Mouse (Mus musculus) liver, adult 2 months (tissue): ENCODE measurements around the gene Prickle2. TPM values are rescaled to one million over a fixed set of nuclear protein-coding genes. Genes with fewer than 3 reads are reported as not detected.

Experiments
- DNase-seq: peaks from one replicate; pipeline ENCODE4 v3.0.0-alpha.2; 2011; ENCODE audit warnings: low read depth, low spot score; ENCODE audit errors: extremely low read depth
- H3K27ac ChIP-seq: fragments of 200-500 bp; replicated peaks from 2 replicates; pipeline ENCODE4 v1.5.1; 2012; ENCODE audit warnings: low read depth, mild to moderate bottlenecking, control low read depth, inconsistent platforms, low read length; ENCODE audit not compliant: insufficient read depth
- H3K27me3 ChIP-seq: fragments of 200-500 bp; 2 replicates; pipeline ENCODE4 v1.6.1; 2012; ENCODE audit warnings: mild to moderate bottlenecking, moderate library complexity, low read length, inconsistent platforms; ENCODE audit not compliant: control insufficient read depth, insufficient read depth
- H3K36me3 ChIP-seq: fragments of 200-500 bp; 2 replicates; pipeline ENCODE4 v1.6.1; 2012; ENCODE audit warnings: low read length, inconsistent platforms; ENCODE audit not compliant: control insufficient read depth, insufficient read depth
- H3K4me1 ChIP-seq: fragments of 200-500 bp; 2 replicates; pipeline ENCODE4 v1.6.1; 2011; ENCODE audit warnings: low read length; ENCODE audit not compliant: control insufficient read depth, insufficient read depth
- H3K4me3 ChIP-seq: fragments of 200-500 bp; 2 replicates; pipeline ENCODE4 v1.5.1; 2011; ENCODE audit warnings: low read depth, mild to moderate bottlenecking, control low read depth, low read length, moderate library complexity; ENCODE audit not compliant: insufficient read depth
- H3K79me2 ChIP-seq: fragments of 200-500 bp; 2 replicates; pipeline ENCODE4 v1.6.1; 2012; ENCODE audit warnings: inconsistent platforms, mild to moderate bottlenecking, low read length, moderate library complexity; ENCODE audit not compliant: control insufficient read depth, insufficient read depth
- H3K9ac ChIP-seq: fragments of 200-500 bp; 2 replicates; pipeline ENCODE4 v1.6.1; 2012; ENCODE audit warnings: low read depth, mild to moderate bottlenecking, control low read depth, inconsistent platforms, low read length
- CTCF ChIP-seq: fragments of 200-500 bp; IDR thresholded peaks from 2 replicates; pipeline ENCODE4 v1.5.1; 2011; ENCODE audit warnings: low read depth, low read length, control low read depth
- POLR2A ChIP-seq: fragments of 200-500 bp; IDR thresholded peaks from 2 replicates; pipeline ENCODE4 v1.6.1; 2011; ENCODE audit warnings: low read length, control low read depth; ENCODE audit not compliant: insufficient read depth; ENCODE audit errors: extremely low read depth
- WGBS: fragments of 180-500 bp; shearing (Covaris S2); methylation state at CpG from one replicate; pipeline ENCODE4 v1.1.7; 2018; 5-methylcytosine and 5-hydroxymethylcytosine counted together
- polyA plus RNA-seq: library from polyadenylated mRNA; depleted of rRNA; stranded (reverse); fragments of >200 nt; gene quantifications from 2 replicates; pipeline ENCODE4 v1.2.3, GENCODE M21; 2012
- total RNA-seq: library from RNA; depleted of rRNA; stranded (reverse); fragments of >200 nt; gene quantifications from 2 replicates; pipeline ENCODE4 v1.2.3, GENCODE M21; 2014

Prickle2 gene
- total and polyA plus RNA-seq, 2 experiments: 0.42 to 1.1 TPM

DNA sequence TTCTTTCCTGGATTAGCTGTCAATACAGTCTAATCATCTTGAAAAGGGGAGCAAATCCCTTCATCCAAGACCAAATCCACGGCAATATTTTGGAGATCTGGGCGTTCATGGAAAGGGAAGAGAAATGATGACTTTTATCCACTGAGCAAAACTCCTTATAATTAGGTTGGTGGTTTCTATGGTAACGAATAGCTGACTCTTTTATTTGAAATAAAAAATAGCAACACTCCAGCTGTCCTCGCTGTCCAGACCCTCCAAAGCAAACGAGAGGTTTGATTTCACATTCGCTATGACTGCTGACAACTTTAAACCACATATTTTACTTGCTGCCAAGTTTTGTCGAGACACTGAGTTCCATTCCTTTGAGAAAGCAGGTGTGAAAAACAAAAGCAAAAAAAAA, 64.0 kb downstream of the Prickle2 start:
- Histone ChIP-seq H3K4me1 (no peaks in the 10 kb centered on the region), H3K9ac (no peak overlapping the region), H3K27me3 (no peaks in the 10 kb centered on the region), H3K27ac (no peak overlapping the region), H3K79me2 (no peaks in the 10 kb centered on the region), H3K4me3 (no peak overlapping the region), H3K36me3 (no peaks in the 10 kb centered on the region)
- DNase-seq: no peak
- no peak for TF ChIP-seq POLR2A
- no peak for TF ChIP-seq CTCF
- 80% methylated on average over 7 of the region's 7 CpGs for WGBS

DNA sequence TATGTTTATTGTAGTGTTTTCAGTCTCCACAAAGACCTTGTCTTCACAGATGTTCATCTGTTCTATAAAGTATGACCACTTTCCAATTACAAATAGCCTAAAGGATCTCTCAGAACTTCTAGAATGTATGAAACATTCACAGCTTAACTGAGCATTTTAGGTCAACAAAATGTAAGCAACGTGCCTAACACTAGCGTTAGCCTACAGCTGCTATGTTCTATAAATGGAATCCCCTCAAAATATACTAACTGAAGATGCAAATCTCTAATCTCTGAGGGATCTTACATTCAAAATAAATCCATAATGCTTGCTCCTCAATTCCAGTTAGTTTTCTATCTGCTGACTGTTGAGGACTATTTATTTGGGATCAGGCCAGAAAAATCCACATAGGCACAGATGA, 65.1 kb downstream of the Prickle2 start:
- no peaks in the 10 kb centered on the region for H3K36me3 ChIP-seq
- H3K79me2 ChIP-seq: no peaks in the 10 kb centered on the region
- no peak for DNase-seq
- H3K4me3 ChIP-seq: no peak overlapping the region
- no peaks in the 10 kb centered on the region for H3K27me3 ChIP-seq
- WGBS: 86% methylated on average over 2 of the region's 2 CpGs
- no peak overlapping the region for H3K27ac ChIP-seq
- TF ChIP-seq POLR2A (no peak), CTCF (no peak)
- H3K4me1 ChIP-seq: no peaks in the 10 kb centered on the region
- no peak overlapping the region for H3K9ac ChIP-seq

DNA sequence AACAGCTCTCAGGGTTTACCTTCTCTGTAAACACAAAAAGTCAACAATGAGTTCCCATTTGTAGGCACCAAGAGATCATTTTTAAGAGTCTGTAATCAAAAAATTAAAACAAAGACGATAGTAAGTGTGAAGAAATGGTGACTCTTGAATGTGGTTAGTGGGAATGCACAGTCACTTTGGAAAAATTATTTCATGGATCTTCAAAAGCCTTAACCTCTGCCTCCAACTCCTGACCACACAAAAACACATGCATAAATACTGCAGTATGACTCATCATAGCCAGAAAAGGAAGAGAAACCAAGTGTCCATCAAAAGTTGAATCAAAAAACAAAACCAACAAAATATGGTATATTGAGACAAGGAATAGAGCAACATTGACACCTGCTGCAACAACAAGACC, 69.5 kb downstream of the Prickle2 start:
- no peak for DNase-seq
- Histone ChIP-seq H3K27ac (no peak overlapping the region), H3K36me3 (no peaks in the 10 kb centered on the region), H3K9ac (no peak overlapping the region), H3K27me3 (no peaks in the 10 kb centered on the region), H3K79me2 (no peaks in the 10 kb centered on the region), H3K4me1 (no peaks in the 10 kb centered on the region), H3K4me3 (no peak overlapping the region)
- 48% methylated on average over 1 of the region's 1 CpGs for WGBS
- TF ChIP-seq CTCF: no peak
- TF ChIP-seq POLR2A: no peak

DNA sequence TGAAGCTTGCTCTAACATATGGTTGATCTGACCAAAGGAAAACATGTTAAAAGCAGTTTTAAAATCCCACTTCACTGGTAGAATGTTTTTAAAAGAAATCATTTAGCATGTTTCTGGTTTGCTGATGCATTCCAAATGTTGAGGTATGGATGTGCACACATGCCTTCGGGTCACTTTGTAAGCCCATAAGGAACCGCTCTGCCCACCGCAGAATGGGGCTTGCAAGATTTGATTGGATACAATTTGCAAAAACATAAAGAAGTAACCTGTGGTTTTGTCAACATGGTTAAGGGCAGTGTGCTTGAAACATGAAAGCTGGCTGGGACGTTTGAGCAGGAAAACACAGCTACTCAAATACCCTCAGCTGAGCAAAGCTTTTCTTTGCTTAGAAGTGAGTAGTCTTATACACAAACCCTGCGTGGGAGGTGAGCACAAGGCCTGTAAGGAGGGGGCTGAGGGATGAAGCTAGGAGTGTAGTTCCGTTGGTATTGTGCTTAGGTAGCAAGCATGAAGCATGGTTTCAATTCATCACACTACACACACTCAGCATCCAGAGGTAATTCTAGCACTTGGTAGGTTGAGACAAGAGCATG, 71.0 kb downstream of the Prickle2 start:
- H3K9ac ChIP-seq: no peak overlapping the region
- H3K27ac ChIP-seq: no peak overlapping the region
- no peaks in the 10 kb centered on the region for H3K4me1 ChIP-seq
- no peak for TF ChIP-seq CTCF
- no peak for TF ChIP-seq POLR2A
- WGBS: 71% methylated on average over 6 of the region's 6 CpGs
- no peaks in the 10 kb centered on the region for H3K27me3 ChIP-seq
- H3K4me3 ChIP-seq: no peak overlapping the region
- DNase-seq: no peak
- H3K79me2 ChIP-seq: no peaks in the 10 kb centered on the region
- no peaks in the 10 kb centered on the region for H3K36me3 ChIP-seq

DNA sequence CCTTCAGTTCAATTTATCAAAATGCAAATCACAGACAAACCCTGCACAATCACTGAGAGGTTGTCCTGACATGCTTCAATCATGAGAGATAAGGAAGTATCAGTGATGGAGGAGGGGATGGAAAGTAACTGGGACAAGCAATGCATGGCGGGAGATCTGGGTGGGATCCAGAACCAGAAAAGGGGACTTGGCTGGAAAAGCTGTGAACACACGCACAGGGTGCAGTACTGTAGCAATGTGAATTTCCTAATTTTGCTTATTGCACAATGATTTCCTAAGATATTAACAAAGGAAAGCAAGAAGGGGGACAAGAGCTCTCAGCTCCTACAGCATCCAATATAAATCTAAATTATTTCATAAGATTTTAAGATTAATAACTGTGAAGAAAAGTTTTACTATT, 75.0 kb downstream of the Prickle2 start:
- no peak overlapping the region for H3K4me3 ChIP-seq
- TF ChIP-seq POLR2A: no peak
- no peak for TF ChIP-seq CTCF
- H3K27ac ChIP-seq: no peak overlapping the region
- WGBS: 91% methylated on average over 2 of the region's 2 CpGs
- H3K4me1 ChIP-seq: no peaks in the 10 kb centered on the region
- no peaks in the 10 kb centered on the region for H3K27me3 ChIP-seq
- DNase-seq: no peak
- no peaks in the 10 kb centered on the region for H3K36me3 ChIP-seq
- H3K79me2 ChIP-seq: no peaks in the 10 kb centered on the region
- H3K9ac ChIP-seq: no peak overlapping the region

DNA sequence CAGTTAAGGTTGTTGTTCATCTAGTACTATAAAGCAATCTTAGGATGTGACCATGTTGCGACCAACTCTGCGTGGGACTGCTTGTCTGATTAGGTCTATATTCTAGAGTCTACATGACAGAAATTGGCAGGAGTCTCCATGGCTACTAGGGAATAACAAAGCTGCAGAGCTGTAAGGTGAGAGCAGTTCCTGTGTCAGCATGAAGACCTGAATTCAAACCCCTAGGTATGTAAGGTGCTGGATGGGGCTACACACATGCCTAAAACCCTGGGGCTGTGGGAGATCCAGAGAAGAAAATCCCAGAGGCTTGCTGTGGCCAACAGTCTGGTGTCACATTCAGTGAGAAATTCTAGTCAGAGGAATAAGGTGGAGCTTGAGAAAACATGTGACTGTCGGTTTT, 78.2 kb downstream of the Prickle2 start:
- Histone ChIP-seq H3K9ac (no peak overlapping the region), H3K4me1 (no peaks in the 10 kb centered on the region), H3K36me3 (no peaks in the 10 kb centered on the region), H3K79me2 (no peaks in the 10 kb centered on the region), H3K27me3 (no peaks in the 10 kb centered on the region), H3K27ac (no peak overlapping the region), H3K4me3 (no peak overlapping the region)
- WGBS: 94% methylated on average over 3 of the region's 3 CpGs
- DNase-seq: no peak
- TF ChIP-seq CTCF (no peak), POLR2A (no peak)
